Comparison of ENCODE assay signal across 21 mouse cellular contexts in genomic region chr11:120528903-120529302, GRCm38 (mm10). TPM values are rescaled to one million over a fixed set of nuclear protein-coding genes. Genes with fewer than 3 reads are reported as not detected.
"Had no signal": no experiment of that assay in that cellular context is flagged by ENCODE, and none has a peak within 500 bp of the region (broad histone marks: within the 10 kb centered on the region; RNA-seq: fewer than 3 reads in every experiment).

No protein-coding gene starts in this region.

- H3K9me3 ChIP-seq: intestine, embryonic 15.5 days; limb, embryonic 13.5 days; midbrain, embryonic 13.5 days; neural tube, embryonic 12.5 days had no signal

- H3K4me2 ChIP-seq: intestine, embryonic 15.5 days; limb, embryonic 13.5 days; midbrain, embryonic 13.5 days; neural tube, embryonic 12.5 days had no signal

- DNase-seq: kidney, adult 18-20 months; kidney, postnatal 4 days; left cerebral cortex, postnatal 4 days; lung, adult 18-20 months; lung, postnatal 36 days; thymus, adult 18-20 months; thymus, postnatal 25 days had no signal

- H3K9ac ChIP-seq: intestine, embryonic 15.5 days; limb, embryonic 13.5 days; midbrain, embryonic 13.5 days; neural tube, embryonic 12.5 days had no signal

- H3K4me3 ChIP-seq: intestine, embryonic 15.5 days; layer of hippocampus, adult 2 months; limb, embryonic 13.5 days; midbrain, embryonic 13.5 days; myocyte; neural tube, embryonic 12.5 days had no signal

- ATAC-seq: intestine, embryonic 15.5 days; midbrain, embryonic 13.5 days had no signal

- H3K36me3 ChIP-seq: intestine, embryonic 15.5 days; limb, embryonic 13.5 days; midbrain, embryonic 13.5 days; neural tube, embryonic 12.5 days had no signal

- H3K27ac ChIP-seq: intestine, embryonic 15.5 days; kidney, postnatal 0 days; layer of hippocampus, adult 2 months; limb, embryonic 13.5 days; midbrain, embryonic 13.5 days; neural tube, embryonic 12.5 days had no signal

RNA-seq across cellular contexts. Expression of gene Gcgr, which starts 1.6 kb away (rescaled TPM):
- total RNA-seq: layer of hippocampus, adult 2 months; megakaryocyte progenitor cell, adult 5-6 weeks had no signal

RNA-seq across cellular contexts. Expression of gene Ppp1r27, which starts 22.0 kb away (rescaled TPM):
- total RNA-seq: layer of hippocampus, adult 2 months; layer of hippocampus, postnatal 10 days; left cerebral cortex, adult 18-20 months; left cerebral cortex, postnatal 10 days; left cerebral cortex, postnatal 4 days; midbrain, postnatal 0 days; neutrophil, adult 5-6 weeks had no signal
- polyA plus RNA-seq: intestine, embryonic 15.5 days; midbrain, embryonic 13.5 days; midbrain, postnatal 0 days; neural tube, embryonic 12.5 days; urinary bladder, adult 2 months had no signal
